Mouse (Mus musculus) forebrain, embryonic 14.5 days (tissue): ENCODE data around the gene AA467197. TPM values are rescaled to one million over a fixed set of nuclear protein-coding genes. Genes with fewer than 3 reads are reported as not detected.

Source experiments
- ATAC-seq: fragments of 200-750 bp; cut with Nextera tagmentation; 2 replicates; pipeline ENCODE4 v1.8.0; 2017; ENCODE audit warnings: mild to moderate bottlenecking, moderate library complexity
- DNase-seq: peaks from one replicate; pipeline ENCODE4 v3.0.0-alpha.2; 2015; ENCODE audit warnings: low spot score
- H3K27ac ChIP-seq: fragments of 300-500 bp; sonication (generic); 2 replicates; pipeline ENCODE4 v1.5.1; 2014; ENCODE audit warnings: low read depth, mild to moderate bottlenecking, control low read depth, low read length, moderate library complexity
- H3K27me3 ChIP-seq: fragments of 300-500 bp; sonication (generic); replicated peaks from 2 replicates; pipeline ENCODE4 v1.6.1; 2014; ENCODE audit warnings: low read length, control low read depth, mixed read lengths; ENCODE audit not compliant: control insufficient read depth, insufficient read depth
- H3K36me3 ChIP-seq: fragments of 300-500 bp; sonication (generic); 2 replicates; pipeline ENCODE4 v1.6.1; 2014; ENCODE audit warnings: low read length, control low read depth; ENCODE audit not compliant: control insufficient read depth, insufficient read depth
- H3K4me1 ChIP-seq: fragments of 300-500 bp; sonication (generic); 2 replicates; pipeline ENCODE4 v1.6.1; 2014; ENCODE audit warnings: antibody characterized with exemption, low read length, control low read depth; ENCODE audit not compliant: control insufficient read depth, insufficient read depth
- H3K4me2 ChIP-seq: fragments of 300-500 bp; sonication (generic); 2 replicates; pipeline ENCODE4 v1.6.1; 2014; ENCODE audit warnings: mild to moderate bottlenecking, control low read depth, low read length
- H3K4me3 ChIP-seq: fragments of 300-500 bp; sonication (generic); 2 replicates; pipeline ENCODE4 v1.5.1; 2014; ENCODE audit warnings: low read depth, low read length, control low read depth
- H3K9ac ChIP-seq: fragments of 300-500 bp; sonication (generic); 2 replicates; pipeline ENCODE4 v1.6.1; 2014; ENCODE audit warnings: mild to moderate bottlenecking, low read length, control low read depth, moderate library complexity
- H3K9me3 ChIP-seq: fragments of 300-500 bp; sonication (generic); replicated peaks from 2 replicates; pipeline ENCODE4 v1.6.1; 2016; ENCODE audit warnings: low read length, control low read depth, mixed read lengths; ENCODE audit not compliant: control insufficient read depth
- WGBS: fragments of 180-500 bp; shearing (Covaris S2); extraction: QIAGEN DNeasy Blood & Tissue Kit; methylation state at CpG from one replicate; pipeline ENCODE4 v1.1.7; 2014; 5-methylcytosine and 5-hydroxymethylcytosine counted together
- microRNA counts: library from miRNA; unstranded; fragments of <30 nt; microRNA quantifications from one replicate; lab custom pipeline; 2016
- microRNA-seq: library from miRNA; unstranded; fragments of <30 nt; microRNA quantifications from one replicate; pipeline ENCODE4, GENCODE M21; 2016
- polyA plus RNA-seq: library from polyadenylated mRNA; unstranded; fragments of >200 nt; fragmentation: Nextera tagmentation; extraction: Ambion mirVana; gene quantifications from 2 replicates; pipeline ENCODE4 v1.2.1, GENCODE M21; 2014

AA467197 gene
- polyA plus RNA-seq, 1 experiment from 2014 or later = 0.36 TPM

- Histone ChIP-seq H3K4me1 (no peaks in the 10 kb centered on the region), H3K9me3 (no peaks in the 10 kb centered on the region), H3K9ac (no peak overlapping the region), H3K27me3 (no peaks in the 10 kb centered on the region), H3K36me3 (no peaks in the 10 kb centered on the region), H3K4me3 (no peak overlapping the region), H3K27ac (no peak overlapping the region), H3K4me2 (no peak overlapping the region)
- ATAC-seq (no peak), DNase-seq (no peak)
- 97% methylated on average over 2 of the region's 2 CpGs for WGBS
These were observed 38.3 kb downstream of the AA467197 start for GRCm38 (mm10) chr2:122675126-122675525.

GRCm38 (mm10) chr2:122681379-122682137 lies 44.8 kb downstream of the AA467197 start:
- Histone ChIP-seq H3K27me3 (no peaks in the 10 kb centered on the region), H3K4me1 (no peaks in the 10 kb centered on the region), H3K4me3 (no peak overlapping the region), H3K4me2 (no peak overlapping the region), H3K36me3 (peaks cover 4% of the 10 kb centered on the region; the same call in 1 of the 2 replicates), H3K9ac (no peak overlapping the region), H3K9me3 (peaks cover 13% of the 10 kb centered on the region), H3K27ac (no peak overlapping the region)
- WGBS = 87% methylated on average over 5 of the region's 5 CpGs
- ATAC-seq = no peak
- no peak for DNase-seq

GRCm38 (mm10) chr2:122682520-122682919 lies 45.7 kb downstream of the AA467197 start:
- 79% methylated on average over 2 of the region's 2 CpGs for whole genome bisulfite sequencing
- Histone ChIP-seq H3K9me3 (peaks cover 13% of the 10 kb centered on the region), H3K4me2 (no peak overlapping the region), H3K4me1 (no peaks in the 10 kb centered on the region), H3K9ac (no peak overlapping the region), H3K36me3 (peaks cover 4% of the 10 kb centered on the region; the same call in 1 of the 2 replicates), H3K27ac (no peak overlapping the region), H3K27me3 (no peaks in the 10 kb centered on the region), H3K4me3 (no peak overlapping the region)
- DNase-seq = no peak
- no peak for ATAC-seq

GRCm38 (mm10) chr2:122683641-122684040 lies 46.9 kb downstream of the AA467197 start:
- H3K4me2 ChIP-seq = no peak overlapping the region
- peaks cover 4% of the 10 kb centered on the region; the same call in 1 of the 2 replicates for H3K36me3 ChIP-seq
- H3K27me3 ChIP-seq = no peaks in the 10 kb centered on the region
- H3K27ac ChIP-seq = no peak overlapping the region
- peaks cover 13% of the 10 kb centered on the region for H3K9me3 ChIP-seq
- H3K9ac ChIP-seq = no peak overlapping the region
- no peak overlapping the region for H3K4me3 ChIP-seq
- no peak for ATAC-seq
- DNase-seq = peak; percentile 51
- no peaks in the 10 kb centered on the region for H3K4me1 ChIP-seq
- whole genome bisulfite sequencing = 67% methylated on average over 1 of the region's 1 CpGs

- WGBS = 79% methylated on average over 6 of the region's 6 CpGs
- H3K9ac ChIP-seq = no peak overlapping the region
These were observed 49.9 kb downstream of the AA467197 start for GRCm38 (mm10) chr2:122686665-122687064.

More at GRCm38 (mm10) chr2:122686665-122687064, 49.9 kb downstream of the AA467197 start:
- Histone ChIP-seq H3K4me2 (no peak overlapping the region), H3K27me3 (no peaks in the 10 kb centered on the region), H3K36me3 (peaks cover 4% of the 10 kb centered on the region; the same call in 1 of the 2 replicates), H3K9me3 (peaks cover 6% of the 10 kb centered on the region), H3K4me3 (no peak overlapping the region), H3K4me1 (no peaks in the 10 kb centered on the region), H3K27ac (no peak overlapping the region)
- DNase-seq = no peak
- ATAC-seq = no peak

MicroRNAs encoded within 50 kb of the gene (microRNA counts, 519-probe panel; counts per million panel counts)
- microRNA mmu-miR-147 (lab: Ali Mortazavi, UCI) = not detected

Small RNA genes within 50 kb of the gene (microRNA-seq; reads per million reads assigned to microRNA genes)
- 3.6 reads per million, percentile 20 among the genes with 10 or more reads in this experiment for gene Mir147

Other genes with a start within 250 kb of the AA467197 start
- gene Slc28a2, start 210.5 kb upstream of the AA467197 start, polyA plus RNA-seq = not detected in 2 replicates
- not detected in 2 replicates for gene Gm14085, start 152.0 kb upstream of the AA467197 start, polyA plus RNA-seq
- gene Gatm, start 25.7 kb upstream of the AA467197 start, polyA plus RNA-seq = 26.1 and 32.5 TPM in 2 replicates
- 9.8 and 10.0 TPM in 2 replicates for gene Slc30a4, start 65.7 kb downstream of the AA467197 start, polyA plus RNA-seq
- gene Bloc1s6, start 101.5 kb downstream of the AA467197 start, polyA plus RNA-seq = 76.0 and 79.2 TPM in 2 replicates
- 2.8 and 3.6 TPM in 2 replicates for gene Sqor, start 128.3 kb downstream of the AA467197 start, polyA plus RNA-seq